Mouse (Mus musculus): Measurements from ENCODE around the gene Htatsf1.

- no peak for TF ChIP-seq EP300 (IDR thresholded peaks at IDR 0.05; ENCODE audit: low read depth)
- no peak for TF ChIP-seq CTCF (IDR thresholded peaks at IDR 0.05; ENCODE audit: low read depth)
Observed at GRCm38 (mm10) chrX:57087806-57088205, 34.4 kb downstream of the Htatsf1 start, which contains the start of gene Vgll1.

Data from liver, postnatal 0 days (tissue).